Mouse (Mus musculus) lung, adult 2 months (tissue): ENCODE data around the gene Olfr1513.

ENCODE experiments used
- CTCF ChIP-seq: fragments of 200-500 bp; IDR thresholded peaks from 2 replicates; pipeline ENCODE4 v1.5.1; 2011; ENCODE audit warnings: mild to moderate bottlenecking, low read length, control low read depth; ENCODE audit not compliant: insufficient read depth
- POLR2A ChIP-seq: fragments of 200-500 bp; IDR thresholded peaks from 2 replicates; pipeline ENCODE4 v1.6.1; 2011; ENCODE audit warnings: low read depth, mild to moderate bottlenecking, control low read depth, low read length, borderline replicate concordance; ENCODE audit errors: extremely low read depth

DNA sequence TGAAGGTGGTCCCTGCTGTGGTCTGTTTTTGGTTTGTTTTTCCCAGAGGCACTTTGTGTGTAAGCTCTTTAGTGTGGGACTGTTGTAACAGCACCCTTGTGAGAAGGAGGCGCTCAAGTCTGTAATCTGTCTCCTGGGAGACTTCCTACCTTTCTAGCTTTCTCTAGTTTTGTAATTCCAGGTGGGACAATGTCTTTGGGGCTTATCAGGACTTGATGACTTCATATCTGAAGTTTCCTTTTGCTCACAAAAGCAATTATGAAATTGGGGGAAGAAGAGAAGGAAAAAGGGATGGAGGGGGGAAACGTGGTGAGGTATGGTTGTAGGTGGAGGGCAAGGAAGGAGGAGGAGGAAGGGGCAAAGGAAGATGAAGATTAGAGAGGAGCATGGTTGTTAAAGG, 22.9 kb upstream of the Olfr1513 start, which contains the start of gene Olfr1512:
- no peak for TF ChIP-seq CTCF
- no peak for TF ChIP-seq POLR2A
